Mouse (Mus musculus) hindbrain, embryonic 14.5 days (tissue): ENCODE results near the gene Cul7. TPM values are rescaled to one million over a fixed set of nuclear protein-coding genes. Genes with fewer than 3 reads are reported as not detected.

Experiments used
- ATAC-seq: fragments of 200-750 bp; cut with Nextera tagmentation; 2 replicates; pipeline ENCODE4 v1.8.0; 2017; ENCODE audit warnings: moderate number of reproducible peaks, mild to moderate bottlenecking, moderate TSS enrichment, moderate library complexity; ENCODE audit not compliant: low FRiP score
- DNase-seq: peaks from one replicate; pipeline ENCODE4 v3.0.0-alpha.2; 2015; ENCODE audit warnings: low spot score
- H3K27ac ChIP-seq: fragments of 300-500 bp; sonication (generic); 2 replicates; pipeline ENCODE4 v1.5.1; 2014; ENCODE audit warnings: mild to moderate bottlenecking, moderate library complexity
- H3K27me3 ChIP-seq: fragments of 300-500 bp; sonication (generic); 2 replicates; pipeline ENCODE4 v1.6.1; 2014; ENCODE audit warnings: mild to moderate bottlenecking, low read length, mixed read lengths; ENCODE audit not compliant: control insufficient read depth, insufficient read depth
- H3K36me3 ChIP-seq: fragments of 300-500 bp; sonication (generic); replicated peaks from 2 replicates; pipeline ENCODE4 v1.6.1; 2014; ENCODE audit not compliant: control insufficient read depth, insufficient read depth
- H3K4me1 ChIP-seq: fragments of 300-500 bp; sonication (generic); replicated peaks from 2 replicates; pipeline ENCODE4 v1.6.1; 2014; ENCODE audit warnings: antibody characterized with exemption, low read length, mixed read lengths; ENCODE audit not compliant: control insufficient read depth, insufficient read depth
- H3K4me2 ChIP-seq: fragments of 300-500 bp; sonication (generic); replicated peaks from 2 replicates; pipeline ENCODE4 v1.6.1; 2014; ENCODE audit warnings: mild to moderate bottlenecking, moderate library complexity
- H3K4me3 ChIP-seq: fragments of 300-500 bp; sonication (generic); replicated peaks from 2 replicates; pipeline ENCODE4 v1.5.1; 2014; ENCODE audit warnings: mild to moderate bottlenecking, low read length
- H3K9ac ChIP-seq: fragments of 300-500 bp; sonication (generic); 2 replicates; pipeline ENCODE4 v1.6.1; 2014
- H3K9me3 ChIP-seq: fragments of 300-500 bp; sonication (generic); 2 replicates; pipeline ENCODE4 v1.6.1; 2016; ENCODE audit warnings: low read length; ENCODE audit not compliant: control insufficient read depth
- WGBS: fragments of 180-500 bp; shearing (Covaris S2); extraction: QIAGEN DNeasy Blood & Tissue Kit; methylation state at CpG from one replicate; pipeline ENCODE4 v1.1.7; 2014; 5-methylcytosine and 5-hydroxymethylcytosine counted together
- polyA plus RNA-seq: library from polyadenylated mRNA; unstranded; fragments of >200 nt; fragmentation: Nextera tagmentation; extraction: Ambion mirVana; gene quantifications from 2 replicates; pipeline ENCODE4 v1.2.1, GENCODE M21; 2014

Gene Cul7
- polyA plus RNA-seq, 1 experiment from 2014 or later: 30.2 TPM

GRCm38 (mm10) chr17:46704887-46705835, 55.0 kb downstream of the Cul7 start, which contains the start of gene Ppp2r5d:
Gene Ppp2r5d, minus strand, starts transcription at chr17:46705111.
- Histone ChIP-seq H3K4me1 (peaks cover 35% of the 10 kb centered on the region), H3K27ac (peak within 1 kb of the TSS; percentile 93), H3K4me3 (peak within 1 kb of the TSS; percentile 88), H3K9ac (peak within 1 kb of the TSS; percentile 94), H3K36me3 (no peaks in the 10 kb centered on the region; the same call in 1 of the 2 replicates), H3K27me3 (no peaks in the 10 kb centered on the region), H3K9me3 (no peaks in the 10 kb centered on the region), H3K4me2 (peak within 1 kb of the TSS; percentile 88)
- WGBS: 1% methylated on average over 48 of the region's 48 CpGs
- peak; percentile 98 for DNase-seq
- ATAC-seq: peak; percentile 96

- H3K27me3 ChIP-seq: no peaks in the 10 kb centered on the region
- H3K9me3 ChIP-seq: no peaks in the 10 kb centered on the region
- DNase-seq: no peak
- H3K4me1 ChIP-seq: peaks cover 34% of the 10 kb centered on the region
- WGBS: 94% methylated on average over 14 of the region's 14 CpGs
- 0 out of 2 replicates have a peak overlapping the region, but pooled peaks have one; percentile 88 for H3K4me3 ChIP-seq
- no peaks in the 10 kb centered on the region for H3K36me3 ChIP-seq
- no peak overlapping the region for H3K9ac ChIP-seq
- ATAC-seq: no peak
- H3K4me2 ChIP-seq: peak overlapping the region; percentile 88; the same call in 1 of the 2 replicates
- no peak overlapping the region for H3K27ac ChIP-seq
Measured at GRCm38 (mm10) chr17:46706375-46707089, 56.4 kb downstream of the Cul7 start.

- Histone ChIP-seq H3K4me2 (peak within 1 kb of the TSS; percentile 99), H3K4me1 (peaks cover 13% of the 10 kb centered on the region), H3K27ac (peak within 1 kb of the TSS; percentile 83), H3K36me3 (peaks cover 23% of the 10 kb centered on the region), H3K27me3 (no peaks in the 10 kb centered on the region), H3K9me3 (no peaks in the 10 kb centered on the region), H3K4me3 (peak within 1 kb of the TSS; percentile 97), H3K9ac (peak within 1 kb of the TSS; percentile 88)
- DNase-seq (peak; percentile 94), ATAC-seq (peak; percentile 93)
- WGBS: 9% methylated on average over 36 of the region's 36 CpGs
Measured at GRCm38 (mm10) chr17:46710959-46711597, 60.9 kb downstream of the Cul7 start, which contains the start of gene Pex6. Gene Pex6, plus strand, starts transcription at chr17:46711463.

GRCm38 (mm10) chr17:46711612-46712271, 61.6 kb downstream of the Cul7 start:
- ATAC-seq (peak; percentile 46), DNase-seq (no peak)
- WGBS: 2% methylated on average over 71 of the region's 76 CpGs

GRCm38 (mm10) chr17:46712442-46712841, 62.3 kb downstream of the Cul7 start:
- ATAC-seq (no peak), DNase-seq (no peak)
- Histone ChIP-seq H3K27ac (no peak overlapping the region), H3K4me3 (peak overlapping the region; percentile 97), H3K4me1 (peaks cover 13% of the 10 kb centered on the region), H3K36me3 (peaks cover 36% of the 10 kb centered on the region), H3K27me3 (no peaks in the 10 kb centered on the region), H3K4me2 (peak overlapping the region; percentile 99), H3K9me3 (no peaks in the 10 kb centered on the region), H3K9ac (peak overlapping the region; percentile 88)
- 81% methylated on average over 7 of the region's 7 CpGs for WGBS

More at GRCm38 (mm10) chr17:46711612-46712271, 61.6 kb downstream of the Cul7 start:
- no peaks in the 10 kb centered on the region for H3K9me3 ChIP-seq
- peak overlapping the region; percentile 99 for H3K4me2 ChIP-seq
- peaks cover 30% of the 10 kb centered on the region for H3K36me3 ChIP-seq
- H3K27me3 ChIP-seq: no peaks in the 10 kb centered on the region
- peaks cover 13% of the 10 kb centered on the region for H3K4me1 ChIP-seq
- peak overlapping the region; percentile 88 for H3K9ac ChIP-seq
- H3K27ac ChIP-seq: peak overlapping the region; percentile 83; the same call in 1 of the 2 replicates
- H3K4me3 ChIP-seq: peak overlapping the region; percentile 97

GRCm38 (mm10) chr17:46713849-46714248, 63.7 kb downstream of the Cul7 start:
- no peaks in the 10 kb centered on the region for H3K9me3 ChIP-seq
- 89% methylated on average over 9 of the region's 9 CpGs for WGBS
- DNase-seq: no peak
- no peak overlapping the region for H3K9ac ChIP-seq
- no peaks in the 10 kb centered on the region for H3K27me3 ChIP-seq
- peaks cover 36% of the 10 kb centered on the region for H3K36me3 ChIP-seq
- no peak overlapping the region for H3K4me2 ChIP-seq
- no peak overlapping the region for H3K27ac ChIP-seq
- H3K4me1 ChIP-seq: peaks cover 13% of the 10 kb centered on the region
- ATAC-seq: no peak
- H3K4me3 ChIP-seq: no peak overlapping the region

Other genes starting within 250 kb of the Cul7 start
- 1.4 and 2.2 TPM in 2 replicates for gene Crip3, start 221.4 kb upstream of the Cul7 start, polyA plus RNA-seq
- gene Slc22a7, start 211.9 kb upstream of the Cul7 start, polyA plus RNA-seq: not detected in 2 replicates
- 6.5 and 7.7 TPM in 2 replicates for gene Ttbk1, start 162.7 kb upstream of the Cul7 start, polyA plus RNA-seq
- 16.0 and 16.6 TPM in 2 replicates for gene Dnph1, start 153.6 kb upstream of the Cul7 start, polyA plus RNA-seq
- gene Cul9, start 103.9 kb upstream of the Cul7 start, polyA plus RNA-seq: 14.6 and 14.7 TPM in 2 replicates
- 5.2 and 6.5 TPM in 2 replicates for gene Srf, start 94.2 kb upstream of the Cul7 start, polyA plus RNA-seq
- gene Ptk7, start 20.8 kb upstream of the Cul7 start, polyA plus RNA-seq: 19.2 and 20.6 TPM in 2 replicates
- gene Klc4, start 4.3 kb upstream of the Cul7 start, polyA plus RNA-seq: 26.2 and 30.5 TPM in 2 replicates
- gene Mrpl2, start 4.1 kb upstream of the Cul7 start, polyA plus RNA-seq: 66.5 and 71.2 TPM in 2 replicates
- 41.6 and 44.7 TPM in 2 replicates for gene Rrp36, start 24.0 kb downstream of the Cul7 start, polyA plus RNA-seq
- 279 and 280 TPM in 2 replicates for gene Mea1, start 28.5 kb downstream of the Cul7 start, polyA plus RNA-seq
- 154 and 155 TPM in 2 replicates for gene Klhdc3, start 30.6 kb downstream of the Cul7 start, polyA plus RNA-seq
- 78.2 and 92.8 TPM in 2 replicates for gene Ppp2r5d, start 54.8 kb downstream of the Cul7 start, polyA plus RNA-seq
- 23.1 and 24.4 TPM in 2 replicates for gene Pex6, start 61.1 kb downstream of the Cul7 start, polyA plus RNA-seq
- 0.88 and 1.1 TPM in 2 replicates for gene Gnmt, start 78.8 kb downstream of the Cul7 start, polyA plus RNA-seq
- gene Cnpy3, start 101.9 kb downstream of the Cul7 start, polyA plus RNA-seq: 60.0 and 60.4 TPM in 2 replicates
- 0.21 and 0.35 TPM in 2 replicates for gene Ptcra, start 113.4 kb downstream of the Cul7 start, polyA plus RNA-seq
- 54.1 and 68.5 TPM in 2 replicates for gene 2310039H08Rik, start 122.3 kb downstream of the Cul7 start, polyA plus RNA-seq
- 73.8 and 81.9 TPM in 2 replicates for gene Rpl7l1, start 132.3 kb downstream of the Cul7 start, polyA plus RNA-seq
- gene Bicral, start 208.1 kb downstream of the Cul7 start, polyA plus RNA-seq: 9.8 and 11.7 TPM in 2 replicates
- gene Tbcc, start 240.3 kb downstream of the Cul7 start, polyA plus RNA-seq: 54.7 and 61.6 TPM in 2 replicates